Mouse (Mus musculus): ENCODE results near the gene Spsb3.

Gene Spsb3

DNA sequence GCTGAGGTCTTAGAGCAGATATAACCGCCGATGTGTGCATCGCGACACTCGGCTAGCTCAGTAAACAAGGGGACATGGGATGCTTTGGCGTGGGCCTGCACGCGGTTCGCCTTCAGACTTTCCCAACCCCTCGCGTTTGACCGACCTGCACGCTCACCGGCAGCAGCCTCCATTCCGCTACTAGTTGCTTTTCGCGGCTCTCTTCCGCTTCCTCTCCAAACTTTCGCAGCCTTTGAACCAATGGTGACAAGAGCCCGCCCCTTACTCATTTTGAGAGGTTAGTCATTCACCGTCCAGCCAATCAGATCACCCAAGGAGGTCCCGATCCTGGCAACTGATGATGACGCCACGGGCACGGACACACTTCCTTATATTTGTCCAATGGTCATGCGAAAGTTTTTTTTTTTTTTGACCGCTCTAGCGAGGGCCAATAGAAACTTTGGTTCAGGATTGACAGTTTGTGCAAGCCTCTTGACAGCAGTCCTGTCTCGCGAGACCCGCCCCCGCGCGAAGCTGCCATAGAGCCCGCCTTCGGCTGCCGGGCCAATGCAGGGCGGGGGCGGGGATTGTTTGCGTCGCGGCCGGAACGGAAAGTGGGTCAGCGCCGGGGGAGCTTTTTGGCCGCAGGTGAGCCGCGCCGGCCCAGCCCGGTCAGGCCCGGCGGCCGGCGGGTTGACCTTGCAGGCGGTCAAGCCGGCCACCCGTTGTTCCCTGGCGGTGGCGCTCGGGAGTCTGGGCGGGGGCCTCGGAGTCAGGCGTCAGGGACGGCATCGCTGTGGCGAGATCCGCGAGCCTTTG is at the start of gene Spsb3, which contains the start of gene Nubp2:
Gene Spsb3 (plus strand): TSS at position 510 of the 798 bp plus-strand sequence.
Gene Nubp2 (minus strand): TSS at position 216 of the 798 bp plus-strand sequence.
- DNase-seq = peak; percentile 100

DNA sequence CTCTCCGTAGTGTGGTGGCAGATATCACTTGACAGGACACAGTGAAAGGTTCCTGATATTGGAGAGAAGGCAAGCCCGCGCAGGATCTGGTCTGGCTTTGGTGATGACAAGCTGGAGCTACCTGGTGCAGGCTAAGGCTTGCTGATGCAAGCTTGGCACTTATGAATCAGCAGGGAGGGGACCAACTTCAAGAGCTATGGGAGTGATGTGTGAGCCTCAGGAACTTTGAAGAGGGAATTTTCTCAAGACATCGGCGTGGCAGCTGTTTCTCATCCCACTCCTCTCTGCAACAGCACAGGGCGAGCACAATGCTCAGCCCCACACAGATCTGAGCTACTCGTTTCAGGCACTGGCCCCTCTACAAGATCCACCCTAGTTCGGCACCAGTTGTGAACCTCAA is 46.6 kb upstream of the Spsb3 start, which contains the start of gene Hagh:
Gene Hagh (plus strand): TSS at position 302 of the 400 bp plus-strand sequence.
- no peak for DNase-seq

DNA sequence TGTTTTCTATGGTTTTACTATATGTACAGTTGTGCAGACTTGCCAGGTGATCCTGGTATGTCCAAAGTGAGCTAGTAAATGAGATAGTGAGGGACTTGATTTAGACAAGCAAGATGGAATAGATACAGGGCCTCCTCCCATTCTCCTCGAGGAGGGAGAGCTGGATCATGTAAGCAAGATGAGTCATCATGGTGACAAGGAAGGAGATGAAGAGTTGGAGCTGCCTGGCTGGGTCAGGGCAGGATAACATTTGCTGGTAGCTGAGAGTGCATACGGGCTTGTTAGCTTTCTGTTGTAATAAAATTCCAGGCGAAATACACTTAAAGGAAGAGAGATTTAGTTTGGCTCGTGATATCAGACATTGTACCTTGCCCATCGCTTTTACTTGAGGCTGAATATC is 46.1 kb upstream of the Spsb3 start:
- no peak for DNase-seq

DNA sequence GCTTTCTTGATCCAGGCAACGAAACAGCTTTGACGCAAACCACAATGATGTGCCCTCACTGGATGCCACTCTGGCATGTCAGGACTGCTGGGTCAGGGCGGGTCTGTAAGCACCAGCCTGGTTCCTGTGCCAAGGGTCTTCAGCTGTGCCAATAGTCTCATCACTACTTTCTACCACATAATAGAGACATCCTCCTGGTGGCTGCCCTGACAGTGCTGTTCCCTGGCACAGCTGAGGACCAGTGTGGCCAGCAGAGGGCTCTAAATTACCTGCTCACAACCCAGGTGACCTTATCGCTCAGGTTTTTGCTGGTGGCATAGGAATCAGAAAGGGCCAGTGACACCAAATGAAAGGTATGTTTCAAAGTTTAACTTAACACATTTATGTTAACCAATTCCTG is 45.3 kb upstream of the Spsb3 start:
- DNase-seq = no peak

DNA sequence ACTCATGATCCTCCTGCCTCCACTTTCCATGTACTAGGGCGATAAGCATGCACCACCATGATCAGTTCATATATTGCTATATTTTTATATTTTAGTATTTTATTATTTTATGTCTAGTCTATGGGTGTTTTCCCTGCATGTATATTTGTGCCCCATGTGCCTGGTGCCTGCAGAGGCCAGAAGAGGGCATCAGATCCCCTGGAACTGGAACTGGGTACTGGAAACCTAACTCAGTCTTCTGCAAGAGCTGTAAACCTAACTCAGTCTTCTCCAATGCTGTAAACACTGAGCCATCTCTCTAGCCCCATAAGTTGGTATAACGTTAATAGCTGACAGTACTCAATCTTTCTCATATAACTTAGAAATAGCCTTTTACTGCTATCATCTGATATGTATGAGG is 43.8 kb upstream of the Spsb3 start:
- DNase-seq = no peak

DNA sequence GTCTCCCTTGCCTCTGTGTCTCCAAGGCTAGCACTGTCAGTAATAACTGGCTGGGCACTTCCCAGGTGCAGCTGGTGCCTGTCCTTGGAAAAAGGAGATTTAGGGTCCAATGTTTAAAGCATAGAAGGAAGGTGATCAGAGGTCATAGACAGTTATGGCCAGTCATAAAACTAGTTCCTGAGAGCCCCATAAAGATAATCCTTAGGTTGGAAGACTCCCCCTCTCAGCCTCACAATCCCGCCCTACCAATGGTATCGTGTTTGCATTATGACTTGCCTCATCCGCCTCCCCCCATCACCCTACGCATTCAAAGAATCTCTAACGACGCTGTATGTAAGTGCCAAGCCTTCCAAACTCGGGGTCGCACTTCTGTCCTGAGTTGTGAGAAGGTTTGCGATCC is 41.9 kb upstream of the Spsb3 start:
- DNase-seq = no peak

DNA sequence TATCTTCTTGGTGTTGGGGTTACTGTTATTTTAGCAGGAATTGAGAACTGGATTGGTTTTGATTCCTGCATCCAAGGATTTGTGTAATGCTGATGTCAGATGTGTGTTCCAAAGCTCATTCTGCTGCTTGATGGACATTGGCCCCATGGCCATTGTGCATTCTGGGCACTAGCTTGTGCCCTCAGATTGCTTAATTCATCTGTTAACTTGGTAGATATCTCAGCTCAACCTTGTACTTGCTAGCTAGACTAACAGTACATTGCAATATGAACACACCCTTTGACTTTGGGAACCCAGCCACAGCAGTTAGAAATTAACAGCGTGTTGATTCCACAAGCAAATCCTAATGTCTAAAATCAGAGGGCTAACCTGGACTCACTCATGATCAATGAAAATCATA is 39.1 kb upstream of the Spsb3 start:
- no peak for DNase-seq

DNA sequence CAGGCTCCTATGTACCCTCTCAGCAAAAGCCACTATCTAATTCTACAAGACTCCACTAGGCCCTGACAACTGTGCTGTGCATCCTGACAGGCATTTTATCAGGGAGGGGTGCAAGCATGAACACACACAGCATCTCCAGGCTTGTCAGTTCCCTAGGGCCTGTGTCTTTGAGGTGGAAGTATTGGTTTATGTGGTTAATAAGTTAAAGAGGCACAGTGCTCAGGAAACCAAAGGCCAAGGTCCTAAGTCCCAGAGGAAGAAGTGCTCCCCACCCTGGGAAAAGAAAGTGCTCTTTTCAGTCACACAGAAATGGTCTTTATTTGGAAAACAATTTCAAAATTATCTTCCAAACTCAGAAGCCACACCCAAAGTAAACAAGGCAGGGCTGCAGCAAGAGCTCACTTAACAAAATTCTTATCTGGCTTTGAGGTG is 37.8 kb upstream of the Spsb3 start:
- no peak for DNase-seq

DNA sequence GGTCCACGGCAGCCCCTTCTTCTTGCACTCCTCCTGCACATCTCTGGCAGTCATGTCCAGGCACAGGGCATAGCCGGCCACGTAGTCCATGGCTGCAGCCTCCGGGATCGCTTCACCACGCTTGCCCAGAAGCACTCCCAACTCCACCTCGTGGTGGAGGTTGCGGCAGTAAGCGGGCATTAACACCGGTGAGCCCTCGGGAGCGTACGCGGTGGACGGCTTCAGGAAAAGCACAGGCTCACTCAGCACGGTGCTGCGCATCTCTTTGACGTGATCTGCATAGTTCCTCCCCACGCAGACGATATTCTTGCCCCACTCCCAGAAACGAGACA is 36.7 kb upstream of the Spsb3 start:
- no peak for DNase-seq

DNA sequence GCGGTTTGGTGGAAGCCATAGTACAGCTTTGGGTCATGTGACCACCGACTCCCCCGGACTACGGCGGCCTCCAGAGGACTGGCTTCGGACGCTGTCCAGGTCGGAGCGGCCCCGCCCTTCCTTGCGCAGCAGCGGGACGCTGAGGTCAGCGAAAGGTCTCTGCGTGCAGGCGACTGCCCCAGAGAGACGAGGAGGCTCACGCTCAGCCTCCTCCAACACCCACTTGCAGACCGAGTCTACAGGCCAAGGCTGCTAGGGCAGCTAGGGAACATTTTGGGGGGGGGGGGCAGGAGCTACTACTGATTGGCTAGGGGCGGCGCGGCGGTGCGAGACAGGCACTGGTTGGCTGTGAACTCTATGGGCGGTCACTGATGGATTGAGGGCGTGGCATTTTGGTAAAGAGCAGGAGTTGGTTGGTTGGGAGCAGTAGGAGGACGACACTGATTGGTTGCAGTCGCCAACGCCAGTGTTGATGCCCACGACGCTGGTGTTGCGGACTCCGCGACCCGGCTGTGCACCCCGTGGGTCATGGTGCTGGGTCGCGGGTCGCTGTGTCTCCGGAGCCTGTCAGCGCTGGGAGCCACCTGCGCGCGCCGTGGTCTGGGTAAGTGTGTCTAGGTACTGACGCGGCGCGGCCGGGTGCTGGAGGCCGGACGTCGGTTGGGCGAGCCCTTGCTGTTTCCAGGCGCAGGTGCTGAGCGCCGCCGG is 36.2 kb upstream of the Spsb3 start, which contains the start of gene Fahd1:
Gene Fahd1 (minus strand): TSS at position 300 of the 708 bp plus-strand sequence.
- peak; percentile 99 for DNase-seq

DNA sequence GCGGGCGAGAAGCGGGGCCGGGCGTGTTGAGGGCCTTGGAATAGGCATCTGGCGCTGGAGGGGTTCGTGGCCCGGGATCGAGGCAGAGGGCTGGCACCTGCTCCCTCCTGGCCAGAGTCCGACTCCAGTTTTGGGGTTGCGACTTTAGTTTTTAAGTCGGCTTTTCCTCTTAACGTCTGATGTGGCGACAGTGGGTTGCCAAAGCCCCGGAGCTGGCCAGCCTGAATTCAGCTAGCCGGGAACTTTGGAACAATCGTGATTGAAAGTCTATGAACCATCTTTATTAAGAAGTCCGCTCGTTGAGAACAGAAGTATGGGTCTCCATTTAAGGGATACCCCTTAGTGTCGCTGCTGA is 35.7 kb upstream of the Spsb3 start:
- DNase-seq = no peak

DNA sequence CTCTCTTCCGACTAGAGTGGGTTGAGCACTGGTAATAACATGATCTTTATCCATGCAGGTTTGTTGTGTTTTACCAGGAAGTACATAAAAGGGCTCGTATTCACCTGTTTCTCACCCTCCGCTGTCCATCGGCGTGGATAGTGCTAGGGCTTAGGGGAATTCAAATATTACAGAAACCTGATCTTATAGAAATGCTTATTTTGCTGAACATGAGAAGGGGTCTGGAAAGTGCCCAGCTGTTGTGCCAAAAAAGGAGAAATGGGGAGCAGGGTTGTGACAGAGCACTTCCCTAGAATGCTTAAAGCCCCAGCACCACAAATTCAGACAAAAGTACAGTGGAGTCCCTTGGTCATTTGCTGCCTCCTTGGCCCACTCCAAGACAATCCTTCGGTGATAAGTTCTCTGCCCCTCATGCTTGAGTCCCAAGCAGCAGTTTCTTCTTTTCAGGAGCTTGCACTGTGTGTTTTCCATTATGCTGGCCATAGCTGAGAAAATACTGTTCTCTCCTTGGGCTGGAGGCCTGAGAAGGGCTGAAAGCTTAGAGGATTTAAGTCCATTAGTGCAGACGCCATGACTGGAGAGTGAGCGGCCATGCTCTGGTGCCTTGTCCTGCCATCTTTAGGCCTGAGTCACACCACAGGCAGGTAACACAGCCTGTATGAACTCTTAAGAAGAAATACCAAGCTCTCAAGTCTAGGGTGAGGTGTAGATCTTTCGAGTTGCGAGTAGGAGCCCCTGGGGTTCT is 34.9 kb upstream of the Spsb3 start:
- DNase-seq = no peak

DNA sequence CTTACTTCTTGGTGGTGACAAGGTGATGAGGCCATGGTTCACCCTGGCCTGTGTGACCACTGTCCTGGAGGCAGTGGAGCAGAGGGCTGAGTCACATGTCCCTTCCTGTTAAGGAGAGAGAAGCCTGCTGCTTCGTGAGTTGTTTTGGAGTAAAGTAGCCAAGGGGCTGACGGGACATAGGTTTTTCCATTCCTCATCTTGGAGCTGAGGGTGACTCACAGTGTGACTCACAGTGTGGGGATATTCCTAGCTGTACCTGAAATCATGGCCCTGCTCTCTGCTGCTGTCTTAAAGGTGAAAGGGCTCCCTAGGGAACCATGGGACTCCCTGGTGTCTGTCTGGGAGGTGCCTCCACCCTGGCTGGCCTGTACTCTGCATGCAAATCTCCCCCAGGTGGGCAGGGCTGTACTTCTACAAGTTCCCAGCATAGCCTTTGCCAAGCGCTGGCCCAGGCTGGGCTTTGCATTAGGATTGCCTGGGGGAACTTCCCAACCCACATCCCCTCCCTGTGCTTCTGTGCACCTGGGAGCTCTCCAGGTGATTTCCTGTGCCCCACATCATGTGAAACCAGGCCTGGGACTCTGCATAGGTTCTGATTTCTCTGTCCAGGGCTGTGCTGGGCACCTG is 30.5 kb upstream of the Spsb3 start:
- no peak for DNase-seq

DNA sequence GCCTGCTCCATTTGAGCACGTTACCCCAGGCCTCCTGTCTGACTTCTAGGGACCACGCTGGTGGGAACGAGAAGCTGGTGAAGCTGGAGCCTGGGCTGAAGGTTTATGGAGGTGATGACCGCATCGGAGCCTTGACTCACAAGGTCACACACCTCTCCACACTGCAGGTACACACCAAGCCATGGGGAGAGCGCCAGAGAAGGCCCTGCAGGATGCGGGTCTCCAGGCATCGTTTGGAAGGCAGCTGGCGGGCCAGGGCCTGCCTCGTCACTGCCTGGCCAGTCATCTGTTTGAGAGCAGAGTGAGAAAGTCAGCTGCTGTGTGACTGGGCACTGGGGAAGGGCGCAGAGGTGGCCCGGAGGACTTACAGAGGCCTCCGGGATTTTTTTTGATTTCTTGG is 29.9 kb upstream of the Spsb3 start:
- DNase-seq = no peak

DNA sequence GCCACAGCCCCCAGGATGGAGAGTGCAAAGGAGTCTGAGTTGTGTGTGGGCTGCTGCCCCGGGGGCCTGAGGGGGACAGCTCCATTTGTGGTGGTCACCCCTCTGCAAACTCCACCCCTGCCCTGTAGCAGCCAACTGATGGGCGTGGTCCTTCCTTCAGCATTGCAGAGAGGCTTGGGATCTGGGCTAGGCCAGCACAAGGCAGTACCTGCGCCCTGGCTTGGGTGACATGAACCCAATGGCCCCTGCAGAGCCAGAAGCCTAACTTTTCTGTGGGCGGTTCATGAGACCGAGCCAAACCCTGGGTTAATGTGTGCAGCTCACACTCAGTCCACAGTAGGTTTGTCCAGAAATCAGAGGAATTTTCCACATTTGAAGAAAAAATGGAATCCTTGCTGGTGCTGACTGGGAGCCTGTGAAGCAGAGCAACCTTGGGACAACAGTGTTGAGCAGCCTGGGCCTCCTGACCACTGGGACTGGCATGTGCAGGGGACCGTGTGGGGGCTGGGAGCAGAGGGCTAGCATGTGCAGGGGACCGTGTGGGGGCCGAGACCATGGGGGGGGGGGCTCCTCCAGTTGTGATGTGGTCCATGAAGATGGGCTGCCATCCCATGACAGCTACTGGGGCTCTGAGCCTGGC is 28.5 kb upstream of the Spsb3 start:
- no peak for DNase-seq

DNA sequence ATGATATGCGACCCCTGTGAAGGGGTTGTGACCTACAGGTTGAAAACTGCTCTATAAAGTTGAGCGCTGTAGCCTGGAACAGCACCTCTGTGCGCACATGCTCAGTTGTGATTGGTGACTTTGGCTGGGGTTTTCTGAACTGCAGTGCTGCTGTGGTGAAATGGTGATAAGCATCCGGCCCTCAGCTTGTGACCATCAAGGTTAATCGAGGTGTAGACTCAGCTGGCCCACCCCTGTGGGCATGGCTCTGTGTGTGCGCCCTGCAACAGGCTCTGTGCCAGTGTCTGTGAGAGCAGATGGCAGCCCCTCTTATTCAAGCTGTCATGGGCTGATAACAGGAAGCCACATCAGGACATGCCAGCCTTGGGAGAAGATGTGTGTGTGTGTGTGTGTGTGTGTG is 27.5 kb upstream of the Spsb3 start:
- DNase-seq = no peak

DNA sequence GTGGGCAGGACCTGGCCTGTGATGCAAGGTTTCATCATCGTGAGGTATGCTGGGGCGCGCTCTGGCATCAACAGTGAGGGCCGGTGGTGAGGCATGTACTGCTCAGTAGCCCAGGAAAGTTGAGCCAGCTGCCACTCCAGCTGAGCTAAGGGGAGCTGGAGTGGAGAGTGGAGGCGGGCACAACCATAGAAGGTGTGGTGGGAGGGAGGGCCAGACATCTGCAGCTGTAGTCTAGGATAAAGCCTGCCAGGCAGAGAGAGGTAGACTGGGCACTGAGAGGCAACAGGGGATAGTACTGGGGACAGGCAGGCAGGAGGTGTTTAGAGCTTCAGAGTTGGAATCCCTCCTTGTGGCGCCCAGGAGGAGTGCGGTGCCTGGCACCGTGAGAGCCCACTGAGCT is 26.4 kb upstream of the Spsb3 start:
- DNase-seq = no peak

DNA sequence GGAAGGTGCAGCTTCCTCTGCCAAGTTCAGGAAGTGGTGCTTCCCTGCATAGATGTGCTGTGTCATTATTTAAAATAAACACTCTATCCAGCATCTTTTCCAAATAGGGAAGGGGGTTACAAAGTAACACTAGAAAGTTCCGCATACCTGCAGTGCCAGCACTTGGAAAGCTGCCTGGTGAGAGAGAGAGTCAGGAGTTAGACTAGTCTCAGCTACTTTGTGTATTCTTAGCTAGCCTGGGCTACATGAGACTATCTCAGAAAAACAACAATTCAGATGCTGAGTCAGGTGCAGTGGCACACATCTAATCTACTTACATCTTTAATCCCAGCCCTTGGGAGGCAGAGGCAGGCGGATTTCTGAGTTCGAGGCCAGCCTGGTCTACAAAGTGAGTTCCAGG is 24.7 kb upstream of the Spsb3 start:
- no peak for DNase-seq

DNA sequence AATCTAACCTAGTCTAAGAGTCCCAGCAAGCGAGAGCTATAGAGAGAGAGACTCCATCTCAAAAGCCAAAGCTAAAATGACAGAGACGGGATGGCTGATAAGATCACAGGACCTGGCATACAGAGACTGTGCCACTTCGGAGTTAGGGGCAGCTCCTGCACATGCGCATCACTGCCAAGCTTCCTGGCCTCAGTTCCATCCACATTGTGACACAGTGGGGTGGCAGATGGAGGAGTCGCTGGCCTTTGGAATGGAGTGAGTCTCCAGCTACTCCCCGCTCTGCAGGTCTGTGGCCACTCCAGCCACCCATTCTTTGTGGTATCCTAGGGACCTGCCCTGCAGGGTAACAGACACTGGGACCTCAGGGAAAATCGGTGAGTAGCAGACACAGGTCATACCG is 20.7 kb upstream of the Spsb3 start, which contains the start of gene Igfals:
Gene Igfals (plus strand): TSS at position 222 of the 400 bp plus-strand sequence.
- DNase-seq = peak; percentile 90

DNA sequence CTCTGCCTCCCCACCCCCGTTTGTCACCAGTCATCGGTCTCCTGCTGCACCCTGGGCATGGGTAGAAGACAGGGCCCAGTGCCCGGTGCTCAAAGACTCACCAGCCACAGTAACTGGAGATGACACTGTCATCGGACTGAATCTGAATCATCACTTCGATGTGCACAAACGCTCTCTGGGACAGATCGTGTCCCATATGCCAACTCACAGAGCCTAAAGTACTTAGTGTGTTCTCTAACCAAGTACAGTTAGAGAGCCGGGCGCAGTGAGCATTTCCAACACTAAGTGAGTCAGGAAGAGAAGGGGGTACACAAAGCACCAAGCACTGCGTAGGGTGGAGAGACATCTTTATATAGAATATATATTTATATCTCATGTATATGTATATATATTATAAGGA is 18.5 kb upstream of the Spsb3 start:
- DNase-seq = no peak

DNA sequence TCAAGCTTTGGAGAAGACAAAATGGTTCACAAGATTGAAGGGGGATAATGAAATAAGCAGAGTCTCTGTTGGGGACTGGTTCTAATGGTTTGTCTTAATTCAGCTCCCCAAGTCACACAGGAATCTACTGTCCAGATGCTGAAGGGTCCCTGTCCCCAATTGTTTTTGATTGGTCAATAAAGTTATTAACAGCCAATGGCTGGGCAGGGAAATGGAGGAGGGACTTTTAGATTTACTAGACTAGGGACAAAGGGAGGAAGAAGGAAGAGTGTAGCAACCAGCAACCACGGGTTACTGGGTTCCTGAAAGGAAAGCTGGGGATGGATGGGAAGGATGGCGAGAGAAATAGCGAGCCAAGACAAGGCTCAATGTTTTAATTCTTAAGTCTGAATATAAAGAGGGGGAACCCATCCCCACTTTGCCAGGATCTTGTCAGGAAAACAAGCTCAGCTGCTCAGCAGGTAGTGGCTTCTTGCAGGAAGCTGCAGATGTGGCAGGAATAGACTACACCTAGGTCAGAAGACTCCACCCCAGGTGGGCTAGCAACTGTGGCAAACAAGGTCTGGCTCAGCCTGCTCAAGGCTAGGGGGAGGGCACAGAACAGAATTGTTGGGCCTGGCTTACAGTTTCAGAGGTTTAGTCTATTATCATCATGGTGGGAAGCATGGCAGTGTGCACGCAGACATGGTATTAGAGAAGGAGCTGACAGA is 12.6 kb upstream of the Spsb3 start:
- no peak for DNase-seq

DNA sequence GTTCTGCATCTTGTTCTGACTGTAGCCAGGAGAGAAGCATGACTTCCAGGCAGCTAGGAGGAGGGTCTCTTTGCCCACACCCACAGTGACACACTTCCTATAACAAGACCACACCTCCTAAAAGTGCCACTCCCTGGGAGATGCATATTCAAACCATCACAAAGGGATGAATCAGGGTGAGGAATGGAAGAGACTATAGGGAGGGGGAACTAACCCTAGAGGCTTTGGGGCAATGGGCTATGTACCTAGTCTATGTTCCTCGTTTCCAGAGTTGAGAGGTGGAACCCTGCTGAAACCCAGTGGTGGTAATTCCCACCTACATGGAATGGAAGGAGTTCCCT is 12.1 kb upstream of the Spsb3 start:
- DNase-seq = no peak
